Mouse (Mus musculus): ENCODE data around the gene Elac2.

Elac2 gene

DNA sequence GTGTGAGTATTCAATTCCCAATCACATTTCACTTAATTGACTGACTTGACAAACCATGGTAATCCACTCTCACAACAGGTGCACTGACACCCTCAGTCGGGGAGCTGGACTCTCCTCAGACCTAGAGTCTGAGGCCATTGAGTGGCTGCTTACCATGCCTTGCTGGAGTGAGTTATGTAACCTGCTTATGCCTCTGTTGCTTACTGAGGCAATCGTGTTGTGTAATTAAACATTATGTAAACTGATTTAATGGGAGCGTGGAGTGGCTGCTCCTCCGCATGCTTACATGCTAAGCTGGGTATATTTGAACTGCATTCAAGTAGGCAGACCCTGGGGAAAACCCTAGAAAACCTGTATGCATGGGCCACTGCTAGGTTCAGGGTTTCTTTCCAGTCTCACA, 41.9 kb downstream of the Elac2 start:
- DNase-seq (ENCODE audit: low read depth in 1 of 2, low spot score in 2 of 2), result no peak

DNA sequence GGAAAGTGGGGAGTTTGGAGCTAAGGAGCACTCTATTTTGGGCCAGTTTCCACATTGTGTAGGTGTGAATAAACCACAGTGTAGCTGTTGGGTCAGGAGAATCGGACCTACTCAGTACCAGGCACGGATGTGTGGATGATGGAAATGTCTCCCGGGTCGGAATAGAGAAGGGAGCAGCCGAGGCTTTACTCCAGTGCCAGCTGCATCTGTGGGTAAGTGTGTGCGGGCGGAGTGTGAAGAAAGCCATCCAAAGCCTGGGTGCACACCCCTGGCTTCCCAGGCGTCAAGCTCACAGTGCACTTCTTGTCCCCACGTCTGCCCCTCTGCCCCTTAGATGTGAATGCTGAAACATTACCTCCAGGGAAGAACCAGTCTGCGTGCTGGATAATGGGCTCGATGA, 43.9 kb downstream of the Elac2 start:
- DNase-seq (ENCODE audit: low read depth in 1 of 2, low spot score in 2 of 2), result no peak

DNA sequence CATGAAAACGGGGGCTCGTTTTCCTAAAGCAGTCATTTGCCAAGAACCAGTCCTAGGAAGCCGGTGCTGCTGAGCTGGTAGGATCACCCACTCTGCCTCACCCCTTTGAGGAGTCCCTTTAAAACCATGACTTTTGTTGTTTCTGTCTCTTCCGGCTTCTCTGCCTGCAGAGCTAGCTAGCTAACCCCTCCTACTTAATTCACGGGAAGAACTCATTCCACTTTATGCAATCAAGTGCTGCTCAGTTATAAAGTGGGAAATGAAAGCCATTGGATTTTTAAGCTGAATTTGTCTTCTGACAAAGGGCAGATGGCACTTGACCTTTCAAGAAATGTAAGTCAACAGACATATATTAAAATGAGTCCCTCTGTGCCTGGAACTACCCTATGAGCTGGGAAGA, 49.2 kb downstream of the Elac2 start:
- no peak for DNase-seq (ENCODE audit: low read depth in 1 of 2, low spot score in 2 of 2)

DNA sequence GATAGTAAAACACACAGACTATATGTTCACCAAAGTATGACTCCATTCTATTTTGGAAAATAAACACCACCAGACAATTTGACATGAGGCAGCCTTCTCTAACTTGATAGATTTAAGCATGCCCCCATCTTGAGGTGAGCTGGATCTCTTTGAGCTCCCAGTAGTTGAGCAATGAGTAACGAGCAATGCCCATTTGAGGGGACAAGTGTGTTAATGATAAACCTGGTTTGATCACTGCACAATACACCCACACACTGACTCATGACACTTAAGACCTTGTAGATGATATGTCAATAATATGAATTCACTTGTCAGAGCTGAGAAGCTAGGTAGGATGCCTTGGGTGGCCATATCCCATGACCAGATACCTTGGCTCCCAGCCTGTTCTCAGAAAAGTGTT, 51.4 kb downstream of the Elac2 start:
- DNase-seq (ENCODE audit: low read depth in 1 of 2, low spot score in 2 of 2), result no peak

DNA sequence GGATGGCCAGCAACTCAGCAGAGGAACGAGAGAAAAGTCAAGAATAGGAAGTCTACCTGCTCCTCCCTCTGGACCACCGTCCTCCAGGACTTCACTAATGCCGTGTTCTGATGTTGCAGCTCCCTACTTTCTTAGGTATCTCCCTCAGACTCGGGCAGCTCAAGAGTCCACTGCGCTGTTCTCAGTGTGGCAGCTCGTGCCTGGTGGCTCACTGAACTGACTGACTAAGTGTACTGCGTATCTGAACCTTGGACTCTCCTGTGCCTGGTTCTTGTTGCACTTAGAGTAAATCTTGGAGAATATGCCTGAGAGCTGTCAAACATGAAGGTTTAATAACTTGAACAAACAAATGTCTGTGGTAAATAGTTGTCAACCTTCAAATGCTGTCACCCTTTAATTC, 53.4 kb downstream of the Elac2 start:
- DNase-seq (ENCODE audit: low read depth in 1 of 2, low spot score in 2 of 2), result no peak

DNA sequence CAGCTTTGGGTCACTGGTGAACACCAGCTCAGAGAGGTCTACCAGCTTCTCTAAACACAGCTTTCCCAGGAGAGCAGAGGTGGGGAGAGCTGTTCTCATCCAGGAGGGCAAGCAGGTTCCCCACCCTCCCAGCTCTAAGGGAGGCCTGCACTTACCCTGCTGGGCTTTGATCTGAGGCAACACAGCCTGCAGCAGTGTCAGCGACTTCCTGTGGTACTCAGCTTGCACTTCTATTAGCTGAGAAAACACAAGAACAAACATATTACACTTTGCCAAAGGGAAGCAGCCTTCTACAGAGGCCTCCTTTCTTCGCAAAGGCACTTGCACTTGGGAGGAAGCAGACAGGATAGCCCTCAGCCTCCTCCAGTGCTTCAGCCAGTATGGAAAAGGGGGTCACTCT, 60.2 kb downstream of the Elac2 start:
- DNase-seq (ENCODE audit: low read depth in 1 of 2, low spot score in 2 of 2), result no peak

DNA sequence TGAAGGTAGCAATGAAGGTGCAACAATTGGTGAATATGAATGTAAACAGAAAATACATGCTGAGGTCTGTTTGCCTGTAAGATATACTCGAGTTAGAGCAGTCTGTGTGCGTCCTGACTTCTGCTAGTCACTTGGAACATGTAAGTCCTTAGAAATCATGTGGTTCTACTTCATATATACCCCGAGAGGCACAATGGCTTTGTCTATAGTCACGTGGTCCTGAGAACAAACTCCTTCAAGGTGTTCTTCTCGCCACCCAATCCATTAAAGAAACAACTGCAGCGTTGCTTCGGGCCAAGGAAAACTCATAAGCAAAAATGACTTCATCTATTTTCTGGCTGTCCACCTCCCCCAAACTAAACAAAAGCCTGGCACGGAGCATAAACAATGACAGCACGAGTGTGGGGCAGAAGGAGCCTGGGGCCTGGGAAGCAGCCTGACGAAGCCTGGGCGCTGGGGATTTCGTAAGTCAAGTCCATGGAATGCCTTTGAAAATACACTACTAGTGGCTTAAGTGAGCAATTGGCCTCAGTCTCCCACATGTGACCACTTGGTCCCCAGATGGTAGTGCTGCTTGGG, 60.8 kb downstream of the Elac2 start:
- DNase-seq (ENCODE audit: low read depth in 1 of 2, low spot score in 2 of 2), result no peak

DNA sequence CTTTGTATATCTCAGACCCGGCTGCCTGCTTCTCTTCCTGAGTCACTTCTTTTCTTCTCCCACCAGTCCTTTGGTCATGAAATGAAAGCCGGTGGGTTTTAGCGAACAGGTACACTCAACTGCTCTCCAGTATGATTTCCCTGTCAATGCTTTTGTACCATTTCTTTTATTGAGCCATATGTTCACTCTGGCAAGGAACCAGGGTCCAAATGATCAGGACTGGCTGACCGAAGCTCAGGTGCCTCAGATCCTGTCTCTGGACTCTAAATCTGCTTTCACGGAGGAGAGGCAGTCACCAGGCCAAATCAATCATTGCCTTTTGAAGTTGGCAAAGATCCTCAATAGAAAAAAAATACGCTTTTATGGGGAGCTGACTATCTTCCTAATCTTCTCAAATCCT, 61.7 kb downstream of the Elac2 start:
- DNase-seq (ENCODE audit: low read depth in 1 of 2, low spot score in 2 of 2), result no peak

DNA sequence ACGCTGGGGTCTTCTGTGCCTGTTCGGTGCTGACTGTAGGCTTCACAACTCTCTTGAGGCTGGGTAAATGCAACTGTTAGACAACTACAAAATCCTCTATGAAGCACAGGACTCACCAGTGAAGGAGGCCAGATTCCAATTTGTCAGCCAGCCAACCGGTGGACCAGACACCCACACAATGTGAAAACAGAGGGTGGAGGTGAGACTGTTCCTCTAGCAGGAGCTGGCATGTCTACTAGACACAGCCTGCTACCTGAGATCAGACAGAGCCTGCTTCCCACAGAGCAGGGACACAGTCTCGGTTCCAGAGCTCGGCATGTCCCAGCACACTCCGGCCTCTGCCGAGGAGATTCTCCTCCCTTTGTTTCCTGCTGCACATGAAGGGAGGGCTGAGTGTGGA, 70.3 kb downstream of the Elac2 start:
- DNase-seq (ENCODE audit: low read depth in 1 of 2, low spot score in 2 of 2), result no peak

DNA sequence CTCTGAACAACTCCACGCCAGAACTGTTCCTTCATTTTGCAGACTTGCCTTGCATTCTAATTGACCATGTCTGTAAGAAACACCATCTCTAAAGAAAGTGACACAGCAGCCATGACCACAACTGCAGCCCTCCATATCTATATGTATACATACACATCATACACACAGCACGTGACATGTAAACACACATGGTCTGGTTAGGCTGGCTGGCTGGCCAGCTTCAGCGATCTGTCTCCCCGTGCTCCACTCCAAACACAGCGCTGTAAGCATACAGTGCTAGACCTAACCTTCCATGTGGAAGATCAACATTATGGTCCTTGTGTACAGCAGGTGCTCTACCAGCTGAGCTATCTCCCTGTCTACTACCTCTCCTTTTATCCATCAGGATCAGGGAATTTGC, 72.0 kb downstream of the Elac2 start:
- no peak for DNase-seq (ENCODE audit: low read depth in 1 of 2, low spot score in 2 of 2)
